Mouse (Mus musculus): Measurements from ENCODE around the gene Tmem135. TPM values are rescaled to one million over a fixed set of nuclear protein-coding genes. Genes with fewer than 3 reads are reported as not detected.
A peak's percentile ranks its signal among the peaks of the same experiment; 100 is the strongest.

Gene Tmem135
- polyA plus RNA-seq (2014; fragmentation: Nextera tagmentation; extraction: Ambion mirVana): 31.7 and 36.4 TPM in 2 replicates

DNA sequence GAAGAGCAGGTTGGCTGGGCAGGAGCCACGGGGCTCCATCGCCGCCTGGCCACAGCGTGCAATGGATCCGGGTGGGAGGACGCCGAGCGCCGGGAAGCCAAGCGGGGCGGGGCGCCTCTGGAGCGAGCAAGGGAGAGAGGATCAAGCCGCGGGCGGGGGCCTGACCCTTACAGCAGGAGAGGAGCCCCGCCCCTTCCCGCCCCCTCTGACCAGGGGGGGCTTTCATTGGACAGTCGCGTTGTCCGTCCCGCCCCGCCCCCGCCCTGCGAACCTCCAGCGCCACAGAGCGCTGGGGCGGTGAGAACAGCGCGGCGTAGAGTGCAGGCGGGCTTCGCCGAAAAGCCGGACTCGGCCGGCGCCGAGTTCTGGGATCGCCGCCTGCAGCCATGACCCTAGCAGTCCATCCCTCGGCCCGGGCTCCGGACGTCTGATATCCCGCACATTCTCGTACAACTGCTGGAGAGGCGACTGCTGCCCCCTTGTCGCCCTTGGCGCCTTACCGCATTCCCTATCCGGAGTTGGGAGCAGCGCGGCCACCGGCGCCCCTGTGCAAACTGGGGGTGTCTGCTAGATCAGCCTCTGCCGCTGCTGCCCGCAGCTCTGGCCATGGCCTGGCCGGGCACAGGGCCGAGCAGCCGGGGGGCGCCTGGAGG lies at the start of gene Tmem135, which contains the start of gene Fzd4:
TSS of gene Tmem135 (minus strand) at position 142 of the 653 bp plus-strand sequence.
TSS of gene Fzd4 (plus strand) at position 275 of the 653 bp plus-strand sequence.
- H3K27me3 ChIP-seq (ENCODE audit: control insufficient read depth, insufficient read depth, low read length): no peaks in the 10 kb centered on the region
- peak; percentile 96 for ATAC-seq (ENCODE audit: low read depth)
- WGBS: under 1% methylated on average over 62 of the region's 62 CpGs
- H3K9me3 ChIP-seq (ENCODE audit: control insufficient read depth, low read length): no peaks in the 10 kb centered on the region
- peak within 1 kb of the TSS; percentile 69 for H3K9ac ChIP-seq (replicated peaks; ENCODE audit: low read depth, low read length)
- H3K27ac ChIP-seq (ENCODE audit: low read depth, low read length): peak within 1 kb of the TSS; percentile 74
- H3K4me3 ChIP-seq (ENCODE audit: low read depth, low read length): peak within 1 kb of the TSS; percentile 67
- no peaks in the 10 kb centered on the region for H3K36me3 ChIP-seq (ENCODE audit: control insufficient read depth, insufficient read depth, low read length)
- no peaks in the 10 kb centered on the region for H3K4me1 ChIP-seq (ENCODE audit: control insufficient read depth, insufficient read depth, low read length)
- peak within 1 kb of the TSS; percentile 99 for H3K4me2 ChIP-seq (ENCODE audit: low read depth, low read length)

DNA sequence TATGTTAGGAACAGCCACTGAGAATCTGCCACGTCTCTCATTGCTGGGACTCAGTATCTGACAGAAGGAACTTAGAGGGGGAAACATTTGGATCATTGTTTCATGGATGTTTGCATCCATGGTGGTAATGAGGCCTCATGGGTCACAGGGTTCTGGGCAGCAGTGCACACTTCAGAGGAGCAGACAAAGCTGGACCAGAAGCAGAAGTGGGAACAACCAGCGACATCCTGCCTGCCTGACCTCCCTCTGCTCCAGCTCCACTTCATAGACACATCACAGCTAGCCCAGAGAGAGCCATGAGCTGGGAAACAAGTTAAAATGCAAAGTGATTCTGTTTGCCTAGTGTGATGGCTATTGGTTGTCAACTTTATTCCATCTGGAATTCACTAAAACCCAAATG lies 46.3 kb upstream of the Tmem135 start:
- no peak overlapping the region for H3K27ac ChIP-seq (ENCODE audit: low read depth, low read length)

DNA sequence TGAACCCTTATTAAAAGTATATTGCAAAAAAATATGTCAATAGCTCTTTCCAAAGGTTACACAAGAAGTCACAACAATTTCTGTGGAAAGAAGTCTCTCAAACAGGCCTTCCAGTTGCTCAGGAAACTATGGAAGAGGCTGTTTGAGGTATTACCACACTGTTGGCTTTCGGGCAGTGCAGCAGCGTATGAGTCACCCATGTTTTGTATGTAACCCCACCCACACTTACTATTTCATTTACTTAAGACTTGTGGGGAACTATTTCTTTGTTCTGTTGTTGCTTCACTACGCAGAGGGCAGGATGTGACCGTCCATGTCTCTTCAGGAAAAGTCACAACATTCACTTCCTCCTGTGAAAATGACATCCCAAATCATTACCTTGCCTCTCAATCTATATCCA lies 41.1 kb upstream of the Tmem135 start:
- Histone ChIP-seq H3K9me3 (ENCODE audit: control insufficient read depth, low read length) (no peaks in the 10 kb centered on the region), H3K27ac (ENCODE audit: low read depth, low read length) (no peak overlapping the region), H3K4me3 (ENCODE audit: low read depth, low read length) (no peak overlapping the region), H3K4me1 (ENCODE audit: control insufficient read depth, insufficient read depth, low read length) (no peaks in the 10 kb centered on the region), H3K27me3 (ENCODE audit: control insufficient read depth, insufficient read depth, low read length) (no peaks in the 10 kb centered on the region), H3K9ac (replicated peaks; ENCODE audit: low read depth, low read length) (no peak overlapping the region), H3K36me3 (ENCODE audit: control insufficient read depth, insufficient read depth, low read length) (no peaks in the 10 kb centered on the region), H3K4me2 (ENCODE audit: low read depth, low read length) (no peak overlapping the region)
- no peak for ATAC-seq (ENCODE audit: low read depth)
- WGBS: 90% methylated on average over 4 of the region's 4 CpGs

More for the DNA sequence above, 46.3 kb upstream of the Tmem135 start:
- no peaks in the 10 kb centered on the region for H3K36me3 ChIP-seq (ENCODE audit: control insufficient read depth, insufficient read depth, low read length)
- no peaks in the 10 kb centered on the region for H3K27me3 ChIP-seq (ENCODE audit: control insufficient read depth, insufficient read depth, low read length)
- no peak for ATAC-seq (ENCODE audit: low read depth)
- 70% methylated on average over 2 of the region's 2 CpGs for WGBS
- H3K4me1 ChIP-seq (ENCODE audit: control insufficient read depth, insufficient read depth, low read length): no peaks in the 10 kb centered on the region
- H3K4me3 ChIP-seq (ENCODE audit: low read depth, low read length): no peak overlapping the region
- H3K4me2 ChIP-seq (ENCODE audit: low read depth, low read length): no peak overlapping the region
- no peak overlapping the region for H3K9ac ChIP-seq (replicated peaks; ENCODE audit: low read depth, low read length)
- H3K9me3 ChIP-seq (ENCODE audit: control insufficient read depth, low read length): no peaks in the 10 kb centered on the region

DNA sequence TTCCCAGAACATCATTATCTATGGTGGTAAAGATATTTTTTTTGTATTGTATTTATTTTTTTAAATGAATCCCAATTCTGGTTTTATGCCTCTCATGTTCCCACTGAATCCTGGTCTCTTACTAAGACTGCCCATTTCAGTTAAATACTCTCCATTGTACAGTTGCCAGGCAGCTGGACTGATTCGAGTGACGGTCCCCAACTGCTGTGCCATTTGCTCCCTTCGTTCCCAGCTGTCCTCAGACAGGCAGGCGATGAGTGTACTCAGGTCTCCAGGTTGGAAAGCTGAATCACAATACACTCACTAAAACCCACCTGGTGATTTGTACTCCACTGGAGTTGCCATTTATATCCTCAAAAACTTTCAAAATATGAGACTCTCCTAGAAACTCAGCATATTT lies 38.2 kb upstream of the Tmem135 start:
- Histone ChIP-seq H3K4me3 (ENCODE audit: low read depth, low read length) (no peak overlapping the region), H3K9me3 (ENCODE audit: control insufficient read depth, low read length) (no peaks in the 10 kb centered on the region), H3K36me3 (ENCODE audit: control insufficient read depth, insufficient read depth, low read length) (no peaks in the 10 kb centered on the region), H3K27ac (ENCODE audit: low read depth, low read length) (no peak overlapping the region), H3K4me2 (ENCODE audit: low read depth, low read length) (no peak overlapping the region), H3K27me3 (ENCODE audit: control insufficient read depth, insufficient read depth, low read length) (no peaks in the 10 kb centered on the region), H3K9ac (replicated peaks; ENCODE audit: low read depth, low read length) (no peak overlapping the region), H3K4me1 (ENCODE audit: control insufficient read depth, insufficient read depth, low read length) (no peaks in the 10 kb centered on the region)
- ATAC-seq (ENCODE audit: low read depth): no peak
- WGBS: 51% methylated on average over 4 of the region's 4 CpGs

DNA sequence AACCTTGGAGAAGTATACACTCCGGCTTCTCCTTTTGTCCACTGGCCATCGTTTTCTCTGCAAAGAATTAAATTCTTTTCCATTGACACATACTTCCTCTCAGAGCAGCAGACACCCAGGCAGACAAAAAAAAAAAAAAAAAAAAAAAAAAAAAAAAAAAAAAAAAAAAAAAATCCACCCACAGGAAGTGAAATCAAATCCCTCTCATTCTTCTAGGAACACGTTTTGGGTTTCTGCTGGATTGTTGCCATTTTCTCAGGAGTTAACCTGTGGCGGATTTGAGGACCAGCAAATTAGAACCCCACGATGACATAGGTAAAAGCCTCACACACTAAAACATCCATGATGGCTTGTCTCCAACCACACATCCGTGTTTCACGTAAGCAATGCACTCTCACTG lies 37.3 kb upstream of the Tmem135 start:
- no peak for ATAC-seq (ENCODE audit: low read depth)
- no peaks in the 10 kb centered on the region for H3K9me3 ChIP-seq (ENCODE audit: control insufficient read depth, low read length)
- no peak overlapping the region for H3K4me3 ChIP-seq (ENCODE audit: low read depth, low read length)
- WGBS: 84% methylated on average over 7 of the region's 7 CpGs
- no peak overlapping the region for H3K27ac ChIP-seq (ENCODE audit: low read depth, low read length)
- no peaks in the 10 kb centered on the region for H3K36me3 ChIP-seq (ENCODE audit: control insufficient read depth, insufficient read depth, low read length)
- no peak overlapping the region for H3K4me2 ChIP-seq (ENCODE audit: low read depth, low read length)
- no peaks in the 10 kb centered on the region for H3K27me3 ChIP-seq (ENCODE audit: control insufficient read depth, insufficient read depth, low read length)
- H3K9ac ChIP-seq (replicated peaks; ENCODE audit: low read depth, low read length): no peak overlapping the region
- no peaks in the 10 kb centered on the region for H3K4me1 ChIP-seq (ENCODE audit: control insufficient read depth, insufficient read depth, low read length)

DNA sequence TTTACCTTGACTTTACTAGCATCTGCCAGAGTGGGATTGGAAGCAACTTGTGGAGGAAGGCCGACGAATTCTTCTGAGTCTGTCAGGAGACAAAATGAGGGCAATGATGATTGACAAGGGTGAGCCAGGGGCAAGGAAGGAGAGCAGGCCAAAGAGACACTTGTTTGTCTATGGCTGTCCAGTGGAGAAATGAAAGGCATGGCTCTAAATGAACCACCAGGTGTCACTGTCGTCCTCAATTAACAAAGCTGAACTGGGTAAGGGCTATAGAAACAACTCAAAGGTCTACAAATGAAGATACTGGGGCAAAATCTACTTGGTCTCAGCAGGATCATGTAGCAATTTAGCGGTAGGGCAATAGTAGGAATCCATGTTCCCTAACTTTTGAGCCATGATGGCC lies 33.6 kb upstream of the Tmem135 start:
- H3K9me3 ChIP-seq (ENCODE audit: control insufficient read depth, low read length): no peaks in the 10 kb centered on the region
- 58% methylated on average over 4 of the region's 4 CpGs for WGBS
- H3K4me2 ChIP-seq (ENCODE audit: low read depth, low read length): no peak overlapping the region
- no peak overlapping the region for H3K9ac ChIP-seq (replicated peaks; ENCODE audit: low read depth, low read length)
- no peak overlapping the region for H3K4me3 ChIP-seq (ENCODE audit: low read depth, low read length)
- no peaks in the 10 kb centered on the region for H3K36me3 ChIP-seq (ENCODE audit: control insufficient read depth, insufficient read depth, low read length)
- no peaks in the 10 kb centered on the region for H3K4me1 ChIP-seq (ENCODE audit: control insufficient read depth, insufficient read depth, low read length)
- H3K27ac ChIP-seq (ENCODE audit: low read depth, low read length): no peak overlapping the region
- H3K27me3 ChIP-seq (ENCODE audit: control insufficient read depth, insufficient read depth, low read length): no peaks in the 10 kb centered on the region
- ATAC-seq (ENCODE audit: low read depth): no peak

DNA sequence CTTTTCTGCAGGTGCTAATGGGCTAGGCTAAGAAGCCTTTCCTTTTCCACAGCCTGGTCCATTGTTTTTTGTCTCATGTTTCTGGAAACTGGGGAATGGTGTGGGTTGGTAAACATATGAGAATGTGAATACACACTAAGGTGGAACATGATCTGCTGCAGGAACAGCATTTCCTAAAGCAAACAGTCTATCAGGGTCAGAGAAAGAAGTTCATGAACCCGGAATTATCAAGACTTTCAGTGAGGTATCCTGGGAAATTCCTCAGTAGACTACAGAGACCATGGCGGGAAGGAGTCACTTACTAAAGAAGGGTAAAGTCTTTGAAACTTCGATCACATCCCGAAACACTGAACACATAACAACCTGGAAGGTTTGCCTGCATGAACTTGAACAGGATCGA lies 32.4 kb upstream of the Tmem135 start:
- Histone ChIP-seq H3K9ac (replicated peaks; ENCODE audit: low read depth, low read length) (no peak overlapping the region), H3K4me2 (ENCODE audit: low read depth, low read length) (no peak overlapping the region), H3K9me3 (ENCODE audit: control insufficient read depth, low read length) (no peaks in the 10 kb centered on the region), H3K36me3 (ENCODE audit: control insufficient read depth, insufficient read depth, low read length) (no peaks in the 10 kb centered on the region), H3K27ac (ENCODE audit: low read depth, low read length) (no peak overlapping the region), H3K4me3 (ENCODE audit: low read depth, low read length) (no peak overlapping the region), H3K4me1 (ENCODE audit: control insufficient read depth, insufficient read depth, low read length) (no peaks in the 10 kb centered on the region), H3K27me3 (ENCODE audit: control insufficient read depth, insufficient read depth, low read length) (no peaks in the 10 kb centered on the region)
- 89% methylated on average over 5 of the region's 5 CpGs for WGBS
- ATAC-seq (ENCODE audit: low read depth): no peak

DNA sequence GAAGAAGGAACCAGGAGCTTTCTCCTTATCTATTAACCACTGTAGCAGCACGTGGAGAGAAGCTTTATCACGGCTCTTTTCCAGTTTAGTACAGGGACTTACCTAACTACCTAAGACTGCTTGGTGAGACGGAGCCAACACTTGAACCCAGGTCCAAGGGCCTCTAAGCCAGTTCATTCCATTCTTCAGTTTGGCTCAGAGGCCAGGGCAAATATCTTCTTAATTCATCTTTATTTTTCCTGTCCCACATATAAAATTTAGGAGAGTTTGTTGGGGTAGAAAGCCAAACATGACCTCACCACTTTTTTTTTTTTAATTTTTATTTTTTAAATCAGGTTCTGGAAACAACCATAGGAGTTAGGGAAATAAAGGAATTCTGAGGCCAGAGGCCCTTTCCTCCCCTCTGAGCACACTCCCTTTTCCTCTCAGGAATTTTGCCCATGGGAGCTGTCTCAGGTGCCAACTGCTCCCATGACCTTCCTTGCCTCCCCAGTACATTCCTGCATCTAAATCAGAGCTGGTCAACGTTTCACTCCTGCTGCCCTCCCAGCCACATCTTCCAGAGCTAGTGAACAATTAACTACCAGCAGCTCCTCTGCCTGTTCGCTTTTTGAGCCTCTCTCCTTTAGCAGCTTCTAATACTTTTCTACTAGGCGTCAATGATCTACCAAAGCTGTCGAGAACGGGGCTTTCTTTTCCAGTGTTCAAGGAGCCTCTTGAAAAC lies 30.0 kb upstream of the Tmem135 start:
- no peak for ATAC-seq (ENCODE audit: low read depth)
- no peak overlapping the region for H3K4me3 ChIP-seq (ENCODE audit: low read depth, low read length)
- no peaks in the 10 kb centered on the region for H3K4me1 ChIP-seq (ENCODE audit: control insufficient read depth, insufficient read depth, low read length)
- H3K9me3 ChIP-seq (ENCODE audit: control insufficient read depth, low read length): no peaks in the 10 kb centered on the region
- H3K9ac ChIP-seq (replicated peaks; ENCODE audit: low read depth, low read length): no peak overlapping the region
- no peaks in the 10 kb centered on the region for H3K36me3 ChIP-seq (ENCODE audit: control insufficient read depth, insufficient read depth, low read length)
- no peak overlapping the region for H3K27ac ChIP-seq (ENCODE audit: low read depth, low read length)
- no peak overlapping the region for H3K4me2 ChIP-seq (ENCODE audit: low read depth, low read length)
- 65% methylated on average over 8 of the region's 8 CpGs for WGBS
- no peaks in the 10 kb centered on the region for H3K27me3 ChIP-seq (ENCODE audit: control insufficient read depth, insufficient read depth, low read length)

DNA sequence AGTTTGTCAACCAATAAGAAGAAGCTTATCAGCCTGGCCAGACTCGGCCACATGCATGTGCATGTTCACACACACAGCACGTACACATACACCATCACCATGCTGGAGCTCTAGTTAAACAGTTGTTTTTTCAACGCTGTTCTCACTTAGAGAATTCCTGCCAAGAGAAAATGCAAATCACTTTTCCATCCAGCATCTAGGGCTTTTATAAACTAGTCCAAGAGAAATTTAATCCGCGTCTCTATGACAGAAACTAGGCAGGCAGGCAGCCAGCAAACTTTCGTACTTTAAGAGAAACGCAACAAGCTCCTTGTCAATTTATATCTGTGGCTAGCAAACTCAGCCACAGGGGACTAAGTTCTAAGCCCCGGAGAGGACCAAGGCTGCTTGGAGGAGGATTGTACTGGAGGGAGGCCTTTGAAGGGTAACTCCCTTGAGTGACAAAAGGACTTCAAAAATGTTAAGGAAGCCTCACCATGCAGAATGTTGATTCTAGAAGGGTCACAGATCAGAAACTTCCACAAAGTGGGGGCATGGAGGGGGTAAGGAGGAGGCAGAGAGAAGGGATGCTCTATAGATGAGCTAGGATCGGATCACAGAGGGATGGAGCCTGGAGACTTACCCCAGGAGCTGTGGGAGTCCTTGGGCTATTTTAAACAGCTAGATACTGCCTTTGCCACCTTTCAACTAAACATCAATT lies 29.3 kb upstream of the Tmem135 start:
- Histone ChIP-seq H3K36me3 (ENCODE audit: control insufficient read depth, insufficient read depth, low read length) (no peaks in the 10 kb centered on the region), H3K9me3 (ENCODE audit: control insufficient read depth, low read length) (no peaks in the 10 kb centered on the region), H3K4me3 (ENCODE audit: low read depth, low read length) (no peak overlapping the region), H3K4me2 (ENCODE audit: low read depth, low read length) (no peak overlapping the region), H3K9ac (replicated peaks; ENCODE audit: low read depth, low read length) (no peak overlapping the region), H3K27me3 (ENCODE audit: control insufficient read depth, insufficient read depth, low read length) (no peaks in the 10 kb centered on the region), H3K27ac (ENCODE audit: low read depth, low read length) (no peak overlapping the region), H3K4me1 (ENCODE audit: control insufficient read depth, insufficient read depth, low read length) (no peaks in the 10 kb centered on the region)
- WGBS: 83% methylated on average over 9 of the region's 9 CpGs
- no peak for ATAC-seq (ENCODE audit: low read depth)

Data from neural tube, embryonic 14.5 days (tissue).